Mouse (Mus musculus): ENCODE data around the gene Snip1.

The Snip1 gene

DNA sequence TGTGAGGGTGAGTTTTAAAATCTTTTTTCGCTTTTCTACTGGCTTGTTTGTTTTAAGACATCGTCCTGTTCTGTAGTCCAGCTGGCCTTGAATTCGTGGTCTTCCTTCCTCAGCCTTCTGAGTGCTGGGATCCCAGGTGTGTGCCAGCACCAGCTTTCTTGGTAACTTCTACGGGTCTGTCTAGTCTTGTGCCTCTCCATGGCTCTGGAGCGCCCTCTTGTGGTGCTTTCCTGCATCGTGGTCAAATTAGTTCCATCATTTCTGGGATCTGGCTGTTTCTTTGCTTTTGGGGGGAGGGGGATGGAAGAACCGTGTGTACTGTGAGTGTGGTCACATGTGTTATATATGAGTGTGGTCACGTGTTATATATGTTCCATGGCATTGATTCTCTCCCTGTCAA lies 33.0 kb downstream of the Snip1 start:
- DNase-seq (ENCODE audit: low spot score) = peak; percentile 94

DNA sequence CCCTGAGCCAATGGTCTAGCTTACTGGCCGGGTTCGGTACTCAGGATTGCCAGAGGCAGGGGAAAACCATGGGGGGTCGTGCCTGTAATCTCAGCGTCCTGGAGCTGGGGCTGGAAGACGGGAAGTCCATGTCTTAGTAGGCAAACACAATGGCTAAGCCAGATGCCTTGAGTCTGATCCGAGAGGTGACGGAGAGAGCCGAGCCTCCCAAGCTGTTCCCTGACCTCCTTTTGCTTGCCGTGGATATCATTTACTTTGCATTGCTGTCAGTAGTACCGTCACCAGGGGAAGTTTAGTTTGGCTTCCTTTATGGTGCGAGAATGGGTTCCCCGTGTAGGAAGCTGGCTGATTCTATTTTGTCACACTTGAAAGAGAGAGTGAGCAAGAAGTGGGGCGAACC lies 34.9 kb downstream of the Snip1 start:
- DNase-seq (ENCODE audit: low spot score) = no peak

- DNase-seq (ENCODE audit: low spot score) = no peak
Observed at GRCm38 (mm10) chr4:125105354-125105753, 38.9 kb downstream of the Snip1 start.

DNA sequence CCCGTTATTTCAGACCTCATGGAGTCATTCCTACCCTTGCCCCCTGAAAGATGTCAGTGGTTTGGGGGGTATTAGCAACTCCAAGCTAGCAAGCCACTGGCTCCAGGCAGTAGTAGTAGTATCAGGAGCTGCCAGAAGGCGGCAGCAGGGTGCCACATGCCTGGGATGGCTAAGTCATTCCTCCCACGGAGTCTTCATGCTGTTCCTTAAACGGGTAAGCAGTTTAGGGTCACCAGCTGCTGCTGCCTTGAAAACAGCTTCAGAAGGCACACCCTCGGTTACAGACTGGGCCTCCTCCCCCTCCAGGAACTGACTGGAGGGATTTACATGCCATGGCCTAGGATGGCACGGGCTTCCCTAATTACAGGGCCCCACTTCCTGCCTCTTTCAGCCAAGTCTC lies 48.2 kb downstream of the Snip1 start:
- peak; percentile 90 for DNase-seq (ENCODE audit: low spot score)

DNA sequence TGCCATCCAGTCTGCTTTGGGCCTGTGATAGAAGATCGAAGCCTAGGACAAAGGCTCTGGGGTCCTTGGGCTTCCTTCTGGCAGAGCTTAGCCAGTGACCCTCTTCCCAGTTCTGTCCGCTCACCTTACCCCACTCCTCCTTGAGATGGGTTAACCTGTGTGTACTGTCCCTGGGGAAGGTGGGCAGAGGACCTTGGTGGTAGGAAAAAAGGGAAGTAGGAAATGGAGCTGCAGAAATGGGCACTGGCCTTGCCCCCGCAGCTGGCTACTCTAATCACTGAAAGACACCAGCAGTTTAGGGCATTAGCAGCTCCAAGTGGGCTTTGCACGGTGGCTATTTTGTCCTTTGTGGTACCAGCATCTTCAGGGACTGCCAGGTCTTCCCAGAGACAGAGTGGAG lies 48.6 kb downstream of the Snip1 start:
- no peak for DNase-seq (ENCODE audit: low spot score)

DNA sequence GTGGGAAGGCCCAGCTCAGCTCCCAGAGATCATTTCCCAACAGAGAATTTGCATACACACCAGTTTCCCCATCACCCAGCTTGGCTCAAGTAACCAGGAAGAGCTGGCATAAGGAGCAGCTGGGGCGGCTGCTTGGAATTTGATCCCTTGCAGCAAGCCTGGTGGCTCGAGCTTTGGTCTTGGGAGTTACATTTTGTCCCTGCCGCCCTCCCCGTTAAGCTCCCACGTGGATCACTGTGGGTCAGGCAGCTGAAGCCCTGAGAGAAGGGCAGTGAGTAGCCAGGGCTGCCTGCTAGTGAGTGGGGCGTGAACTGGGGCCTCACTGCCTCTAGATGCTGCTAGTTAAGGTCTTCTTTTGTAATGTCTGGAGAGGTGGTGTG lies 49.2 kb downstream of the Snip1 start:
- no peak for DNase-seq (ENCODE audit: low spot score)

DNA sequence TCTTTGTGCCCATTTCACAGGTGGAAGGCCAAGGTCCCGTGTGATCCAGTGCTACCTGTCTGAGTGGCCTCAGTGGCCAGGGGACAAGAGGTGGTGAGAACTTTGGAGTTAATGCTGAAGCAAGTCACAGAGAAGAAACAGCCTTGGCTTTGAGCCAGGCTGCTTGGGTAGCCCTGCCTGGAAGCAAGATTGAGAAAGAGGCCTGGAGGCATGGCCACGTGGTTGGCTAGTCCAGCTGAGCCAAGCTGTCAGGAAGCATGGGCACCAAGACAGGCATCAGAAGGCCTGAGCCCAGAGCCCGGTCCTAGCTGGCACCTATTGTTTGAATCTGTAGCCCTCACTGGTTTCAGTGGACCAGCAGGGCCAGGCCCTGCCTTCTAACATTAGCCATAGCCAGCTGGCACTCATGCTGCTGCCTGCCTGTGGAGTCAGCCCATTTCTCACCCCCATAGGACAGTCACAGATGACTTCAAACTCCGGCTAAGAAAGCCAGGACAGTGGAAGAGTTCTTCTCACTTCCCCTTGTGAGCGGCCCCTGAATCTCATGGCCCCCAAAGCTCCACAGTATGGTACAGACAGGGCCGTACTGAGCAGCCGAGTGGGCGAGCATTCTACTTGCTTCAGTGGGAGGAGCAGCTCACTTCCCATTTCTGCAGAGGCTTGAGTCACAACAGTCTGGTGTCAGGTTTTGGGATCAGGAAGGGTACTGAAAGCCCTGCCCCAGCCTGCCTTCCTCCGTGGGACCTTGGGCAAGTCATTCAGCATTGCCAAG lies 49.8 kb downstream of the Snip1 start:
- DNase-seq (ENCODE audit: low spot score) = no peak

DNA sequence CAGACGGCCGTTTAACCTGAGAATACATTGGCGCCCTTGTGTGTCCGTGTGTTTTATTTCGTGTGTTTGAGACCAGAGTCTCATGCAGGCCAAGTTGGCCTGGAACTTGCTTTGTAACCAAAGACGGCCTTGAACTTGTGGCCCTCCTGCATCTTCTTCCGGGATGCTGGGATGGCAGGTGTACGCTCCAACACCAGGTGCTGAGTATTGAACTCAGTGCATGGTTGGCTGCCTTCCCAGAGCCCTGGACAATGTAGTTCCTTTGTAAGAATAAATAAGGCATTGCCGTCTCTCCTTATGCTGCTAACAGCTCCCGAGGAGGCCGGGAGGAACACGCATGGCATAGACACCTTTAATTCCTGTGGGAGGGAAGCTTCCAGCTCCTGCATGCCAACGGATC lies 50.5 kb downstream of the Snip1 start:
- DNase-seq (ENCODE audit: low spot score) = no peak

DNA sequence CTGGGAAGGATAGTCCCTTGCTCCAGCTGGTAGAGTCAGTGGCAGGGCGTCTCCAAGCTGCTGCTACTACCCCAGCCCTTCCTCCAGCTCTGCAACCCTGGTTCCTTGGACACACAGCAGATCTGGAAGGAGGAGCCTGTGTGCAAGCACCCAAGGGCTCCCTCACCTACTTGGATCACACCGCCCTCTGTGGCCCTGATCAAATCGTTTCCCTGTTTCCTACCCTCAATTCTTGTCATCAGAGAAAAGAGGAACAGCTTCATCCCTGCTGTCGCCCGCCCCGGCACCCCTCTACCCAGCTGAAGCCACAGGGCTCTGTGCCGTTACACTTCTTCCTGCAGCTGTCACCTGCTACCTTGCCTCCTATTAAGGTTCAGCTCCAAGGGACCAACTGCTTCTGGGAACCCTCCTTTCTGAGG lies 51.4 kb downstream of the Snip1 start:
- no peak for DNase-seq (ENCODE audit: low spot score)

GRCm38 (mm10) chr4:125119070-125119469 lies 52.6 kb downstream of the Snip1 start:
- DNase-seq (ENCODE audit: low spot score) = peak; percentile 69

DNA sequence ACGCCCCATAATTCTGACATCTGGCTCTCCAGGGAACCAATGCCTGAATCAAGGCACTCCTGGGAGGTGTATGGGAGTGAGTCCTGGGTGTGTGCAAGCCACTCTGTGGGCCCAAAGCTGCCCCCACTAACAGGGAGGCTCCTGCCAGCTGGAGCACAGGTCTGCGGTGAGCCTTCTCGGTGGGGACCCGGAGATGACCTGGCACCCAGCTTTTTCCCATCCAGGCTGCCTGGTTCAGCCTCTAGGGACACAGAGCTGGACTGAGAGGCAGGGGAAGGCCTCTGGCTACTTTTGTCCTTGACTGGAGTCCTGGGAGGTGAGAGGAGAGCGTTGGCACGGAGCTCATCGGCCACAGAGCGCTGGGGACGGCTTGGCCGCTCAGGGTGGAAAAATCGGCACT lies 53.2 kb downstream of the Snip1 start:
- no peak for DNase-seq (ENCODE audit: low spot score)

DNA sequence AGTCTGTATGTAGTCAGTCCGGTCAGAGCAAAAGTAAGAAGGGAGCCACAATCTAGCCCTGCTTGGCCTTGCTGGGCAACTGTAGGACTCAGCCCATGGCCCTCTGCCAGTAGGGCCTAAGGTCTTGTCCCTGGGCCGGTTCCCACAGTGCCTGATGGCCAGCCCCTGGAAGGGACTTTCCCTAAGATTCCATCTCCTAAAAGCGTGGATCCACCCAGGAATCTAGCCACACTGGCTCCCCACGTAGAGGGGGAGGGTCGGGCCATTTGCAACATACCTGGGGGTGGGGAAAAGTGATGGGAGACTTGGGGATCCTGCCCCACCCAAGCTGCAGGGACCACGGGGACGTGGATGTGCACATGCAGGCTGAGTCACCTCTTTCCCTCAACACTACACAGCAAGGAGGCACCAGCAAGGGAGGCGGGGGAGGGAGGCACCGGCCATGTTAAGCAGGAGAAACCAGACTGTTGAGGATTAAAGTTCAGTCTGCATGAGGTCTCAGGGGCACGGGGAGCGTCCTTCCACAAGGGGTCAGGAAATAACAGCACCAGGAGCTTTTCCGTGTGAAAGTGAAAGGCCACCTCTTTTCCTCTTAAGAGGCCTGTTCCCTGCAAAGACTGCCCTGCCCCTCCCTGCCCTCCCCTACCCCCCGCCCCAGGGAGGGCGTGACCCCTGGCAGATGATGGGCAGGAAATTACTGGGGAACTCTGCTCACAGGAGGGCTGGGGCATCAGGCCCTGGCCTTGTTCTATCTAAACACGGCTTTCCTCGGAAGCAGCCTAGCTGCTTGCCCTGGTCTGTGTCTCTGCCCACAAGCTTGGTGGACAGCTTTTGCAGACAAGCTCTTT lies 56.2 kb downstream of the Snip1 start:
- DNase-seq (ENCODE audit: low spot score) = peak; percentile 36

GRCm38 (mm10) chr4:125123279-125123671 lies 56.8 kb downstream of the Snip1 start:
- no peak for DNase-seq (ENCODE audit: low spot score)

All from retina, embryonic 14.5 days (tissue).